Mouse (Mus musculus) testis, adult 2 months (tissue): ENCODE results near the gene Snx9. TPM values are rescaled to one million over a fixed set of nuclear protein-coding genes. Genes with fewer than 3 reads are reported as not detected.

Experiments used
- H3K27ac ChIP-seq: fragments of 200-500 bp; 2 replicates; pipeline ENCODE4 v1.5.1; 2012; ENCODE audit warnings: low read depth, low read length; ENCODE audit not compliant: control insufficient read depth, insufficient read depth
- H3K27me3 ChIP-seq: fragments of 200-500 bp; 2 replicates; pipeline ENCODE4 v1.6.1; 2012; ENCODE audit warnings: mild to moderate bottlenecking, low read length, moderate library complexity; ENCODE audit not compliant: control insufficient read depth, insufficient read depth
- H3K36me3 ChIP-seq: fragments of 200-500 bp; 2 replicates; pipeline ENCODE4 v1.6.1; 2012; ENCODE audit warnings: mild to moderate bottlenecking, low read length; ENCODE audit not compliant: control insufficient read depth, insufficient read depth
- H3K4me1 ChIP-seq: fragments of 200-500 bp; 2 replicates; pipeline ENCODE4 v1.6.1; 2012; ENCODE audit warnings: low read length; ENCODE audit not compliant: control insufficient read depth, insufficient read depth
- H3K4me3 ChIP-seq: fragments of 200-500 bp; 2 replicates; pipeline ENCODE4 v1.5.1; 2012; ENCODE audit warnings: low read depth, mild to moderate bottlenecking, low read length, moderate library complexity, mixed read lengths; ENCODE audit not compliant: control insufficient read depth
- CTCF ChIP-seq: fragments of 200-500 bp; IDR thresholded peaks from 2 replicates; pipeline ENCODE4 v1.5.1; 2012; ENCODE audit warnings: low read depth, mild to moderate bottlenecking, inconsistent platforms, low read length, moderate library complexity; ENCODE audit not compliant: control insufficient read depth, insufficient read depth, insufficient replicate concordance
- POLR2A ChIP-seq: fragments of 200-500 bp; IDR thresholded peaks from 2 replicates; pipeline ENCODE4 v1.6.1; 2012; ENCODE audit warnings: low read depth, mild to moderate bottlenecking, inconsistent platforms, low read length, moderate library complexity; ENCODE audit not compliant: control insufficient read depth
- polyA plus RNA-seq: library from polyadenylated mRNA; depleted of rRNA; stranded (reverse); fragments of >200 nt; gene quantifications from 2 replicates; pipeline ENCODE4 v1.2.3, GENCODE M21; 2012

Snx9 gene
- polyA plus RNA-seq, 1 experiment: 7.1 TPM

DNA sequence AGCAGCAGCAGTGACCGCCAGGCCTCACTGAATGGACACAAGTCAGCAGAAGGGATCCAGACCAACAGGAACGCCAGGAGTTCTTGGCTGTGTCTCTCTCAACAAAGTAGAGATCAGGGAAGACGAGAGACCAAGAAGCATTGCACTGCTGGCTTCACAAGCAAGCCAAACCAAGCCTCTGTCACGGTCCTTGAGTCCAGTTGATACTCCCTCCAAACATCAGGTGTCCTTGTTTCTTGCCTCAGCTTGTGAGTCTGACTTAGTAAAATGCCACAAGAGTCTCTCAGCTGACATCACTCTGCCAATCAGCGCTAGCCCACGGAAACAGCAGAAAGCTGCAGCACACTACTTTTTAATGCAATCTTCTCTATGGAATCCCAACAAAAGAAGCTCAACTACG, 15.3 kb downstream of the Snx9 start:
- H3K4me1 ChIP-seq: peaks cover 8% of the 10 kb centered on the region
- TF ChIP-seq CTCF (no peak), POLR2A (no peak)

GRCm38 (mm10) chr17:5857206-5857605, 16.1 kb downstream of the Snx9 start:
- no peak overlapping the region for H3K4me3 ChIP-seq
- TF ChIP-seq CTCF (no peak), POLR2A (no peak)

More for the DNA sequence above, 15.3 kb downstream of the Snx9 start:
- Histone ChIP-seq H3K27ac (no peak overlapping the region), H3K36me3 (no peaks in the 10 kb centered on the region), H3K27me3 (no peaks in the 10 kb centered on the region), H3K4me3 (no peak overlapping the region)

DNA sequence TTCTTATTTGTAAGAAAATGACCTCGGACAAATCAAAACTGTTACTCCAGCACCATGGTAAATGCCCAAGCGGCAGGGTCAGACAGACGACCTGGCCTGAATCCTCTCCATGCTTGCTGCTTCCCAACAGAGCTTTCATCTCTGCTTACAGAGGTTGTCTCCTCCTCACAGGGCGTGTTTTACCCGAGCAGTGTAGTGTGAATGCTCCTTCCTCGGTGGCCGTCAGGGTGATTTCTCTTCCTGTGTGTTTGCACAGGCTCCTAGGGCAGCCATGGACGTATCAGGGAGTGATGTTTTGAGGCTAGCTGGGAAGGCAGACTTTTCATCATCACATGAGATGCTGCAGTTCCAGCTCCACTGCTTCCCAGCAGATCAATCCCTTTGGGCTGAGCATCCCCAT, 17.1 kb downstream of the Snx9 start:
- Histone ChIP-seq H3K4me1 (peaks cover 8% of the 10 kb centered on the region), H3K36me3 (no peaks in the 10 kb centered on the region), H3K27me3 (no peaks in the 10 kb centered on the region), H3K27ac (no peak overlapping the region), H3K4me3 (no peak overlapping the region)
- TF ChIP-seq CTCF: no peak
- no peak for TF ChIP-seq POLR2A

More at GRCm38 (mm10) chr17:5857206-5857605, 16.1 kb downstream of the Snx9 start:
- H3K4me1 ChIP-seq: peaks cover 8% of the 10 kb centered on the region
- H3K27ac ChIP-seq: no peak overlapping the region
- no peaks in the 10 kb centered on the region for H3K27me3 ChIP-seq
- no peaks in the 10 kb centered on the region for H3K36me3 ChIP-seq

DNA sequence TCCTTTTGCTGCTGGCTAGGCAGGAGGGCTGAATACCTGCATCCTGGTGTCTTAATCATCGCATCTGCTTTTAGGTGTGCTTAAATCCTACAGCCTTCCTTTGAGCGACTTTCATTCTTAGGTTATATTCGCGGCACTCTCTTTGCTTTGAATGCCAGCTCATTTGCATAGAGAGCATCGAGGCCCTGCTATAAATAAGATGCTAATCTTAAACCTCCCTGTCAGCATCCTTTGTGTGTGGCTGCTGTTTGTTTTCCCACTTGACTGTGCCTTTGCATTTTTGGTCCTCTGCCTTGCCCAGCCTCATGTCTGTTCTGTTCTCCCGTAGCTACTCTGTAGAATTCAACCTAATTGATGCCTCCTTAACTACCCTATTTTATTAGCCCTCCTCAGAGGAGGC, 21.2 kb downstream of the Snx9 start:
- TF ChIP-seq POLR2A: no peak
- no peak for TF ChIP-seq CTCF
- H3K4me3 ChIP-seq: no peak overlapping the region
- no peaks in the 10 kb centered on the region for H3K4me1 ChIP-seq
- H3K36me3 ChIP-seq: no peaks in the 10 kb centered on the region
- H3K27me3 ChIP-seq: no peaks in the 10 kb centered on the region
- no peak overlapping the region for H3K27ac ChIP-seq

GRCm38 (mm10) chr17:5862869-5863268, 21.7 kb downstream of the Snx9 start:
- Histone ChIP-seq H3K36me3 (no peaks in the 10 kb centered on the region), H3K4me1 (no peaks in the 10 kb centered on the region), H3K27me3 (no peaks in the 10 kb centered on the region), H3K27ac (no peak overlapping the region), H3K4me3 (no peak overlapping the region)
- TF ChIP-seq POLR2A (no peak), CTCF (no peak)

DNA sequence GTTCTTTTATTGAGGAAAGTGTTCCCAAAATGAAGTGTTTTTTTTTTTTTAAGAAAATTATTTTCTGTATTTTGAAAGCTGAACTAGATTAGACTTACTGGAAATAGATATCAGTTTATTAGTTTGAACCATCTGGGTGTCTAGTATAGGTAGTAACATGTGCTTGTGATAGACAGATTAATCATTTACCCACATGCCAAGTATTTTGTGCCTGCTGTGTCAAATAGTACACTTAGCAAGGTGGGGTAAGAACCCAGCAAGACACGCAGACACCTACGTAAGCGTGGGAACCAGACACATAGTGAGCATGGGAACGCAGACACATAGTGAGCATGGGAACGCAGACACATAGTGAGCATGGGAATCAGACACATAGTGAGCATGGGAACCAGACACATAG, 22.6 kb downstream of the Snx9 start:
- no peak for TF ChIP-seq CTCF
- no peak for TF ChIP-seq POLR2A
- H3K4me3 ChIP-seq: no peak overlapping the region
- no peaks in the 10 kb centered on the region for H3K36me3 ChIP-seq
- H3K27me3 ChIP-seq: no peaks in the 10 kb centered on the region
- H3K4me1 ChIP-seq: no peaks in the 10 kb centered on the region
- no peak overlapping the region for H3K27ac ChIP-seq

DNA sequence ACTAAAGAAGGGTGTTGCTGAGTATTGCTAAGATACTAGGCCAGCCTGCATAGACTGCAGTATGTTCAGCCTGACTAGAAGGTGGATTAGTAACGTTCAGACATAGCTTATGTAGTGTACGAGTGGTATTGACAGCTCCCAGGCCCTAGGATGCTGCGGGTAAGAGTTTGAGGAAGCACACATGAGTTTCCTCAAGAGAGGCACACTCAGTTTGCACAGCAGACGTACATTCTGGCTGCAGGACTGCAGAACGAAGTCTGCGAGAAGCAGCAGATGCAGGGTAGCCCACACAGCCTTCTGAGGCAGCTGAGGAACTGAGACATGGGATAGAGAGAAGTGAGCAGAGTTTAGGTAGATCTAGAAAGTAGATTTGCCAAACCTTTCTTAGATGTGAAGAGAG, 26.3 kb downstream of the Snx9 start:
- Histone ChIP-seq H3K4me3 (no peak overlapping the region), H3K4me1 (no peaks in the 10 kb centered on the region), H3K27ac (no peak overlapping the region), H3K27me3 (no peaks in the 10 kb centered on the region), H3K36me3 (no peaks in the 10 kb centered on the region)
- TF ChIP-seq CTCF: no peak
- no peak for TF ChIP-seq POLR2A
